Mouse (Mus musculus) megakaryocyte, embryonic 14.5 days (primary cell): ENCODE measurements around the gene Ino80b.

Experiments used
- FLI1 ChIP-seq: IDR thresholded peaks from 2 replicates; pipeline ENCODE4 v1.6.1; 2012; ENCODE audit warnings: low read length, inconsistent platforms, mixed read lengths
- GATA1 ChIP-seq: IDR thresholded peaks from 3 replicates; pipeline ENCODE4 v1.6.1; 2012; ENCODE audit warnings: mixed read lengths, low read length, inconsistent platforms, borderline replicate concordance

DNA sequence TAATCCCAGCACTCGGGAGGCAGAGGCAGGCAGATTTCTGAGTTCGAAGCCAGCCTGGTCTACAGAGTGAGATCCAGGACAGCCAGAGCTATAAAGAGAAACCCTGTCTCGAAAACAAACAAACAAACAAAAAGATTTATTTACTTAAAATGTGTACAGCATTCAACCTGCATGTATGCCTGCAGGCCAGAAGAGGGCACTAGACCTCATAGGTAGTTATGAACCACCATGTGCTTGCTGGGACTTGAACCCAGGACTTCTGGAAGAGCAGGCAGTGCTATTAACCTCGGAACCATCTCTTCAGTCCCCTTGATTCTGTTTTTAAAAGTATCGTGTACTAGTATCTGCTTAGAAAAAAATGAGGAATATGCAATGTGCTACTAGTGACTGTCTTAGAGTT is 2.2 kb upstream of the Ino80b start:
- TF ChIP-seq GATA1 = no peak
- no peak for TF ChIP-seq FLI1
